Mouse (Mus musculus) ES-E14 (cell line): ENCODE measurements around the gene Zscan2.

Experiments used
- CHD2 ChIP-seq: IDR thresholded peaks from 2 replicates; pipeline ENCODE4 v1.6.1; 2014; ENCODE audit warnings: mild to moderate bottlenecking, low read depth, low read length, inconsistent platforms
- HCFC1 ChIP-seq: IDR thresholded peaks from 2 replicates; pipeline ENCODE4 v1.6.1; 2012; ENCODE audit warnings: low read length, inconsistent platforms, borderline replicate concordance; ENCODE audit not compliant: insufficient read depth
- MAFK ChIP-seq: IDR thresholded peaks from 2 replicates; pipeline ENCODE4 v1.6.1; 2014; ENCODE audit warnings: mild to moderate bottlenecking, low read depth, low read length, inconsistent platforms; ENCODE audit not compliant: insufficient read depth
- ZC3H11A ChIP-seq: IDR thresholded peaks from 2 replicates; pipeline ENCODE4 v1.6.1; 2012; ENCODE audit warnings: low read depth, mild to moderate bottlenecking, inconsistent platforms, low read length, borderline replicate concordance
- ZNF384 ChIP-seq: IDR thresholded peaks from 2 replicates; pipeline ENCODE4 v1.6.1; 2012; ENCODE audit warnings: low read depth, low read length, inconsistent platforms

GRCm38 (mm10) chr7:80888595-80888994 lies 27.9 kb downstream of the Zscan2 start:
- no peak for TF ChIP-seq ZC3H11A
- no peak for TF ChIP-seq HCFC1
- TF ChIP-seq MAFK: no peak
- TF ChIP-seq CHD2: no peak
- no peak for TF ChIP-seq ZNF384
